Mouse (Mus musculus): ENCODE results near the gene Cgref1.

Cgref1 gene

GRCm38 (mm10) chr5:30916841-30917240 is 28.6 kb downstream of the Cgref1 start:
- DNase-seq, result peak in 1 of 2 experiments; percentile 42

GRCm38 (mm10) chr5:30915974-30916433 is 29.4 kb downstream of the Cgref1 start:
- peak; percentile 92 to 96 for DNase-seq

GRCm38 (mm10) chr5:30915456-30915855 is 29.9 kb downstream of the Cgref1 start:
- DNase-seq, result no peak

GRCm38 (mm10) chr5:30914849-30915248 is 30.5 kb downstream of the Cgref1 start:
- DNase-seq, result no peak

GRCm38 (mm10) chr5:30914101-30914635 is 31.2 kb downstream of the Cgref1 start:
- DNase-seq, result no peak

- peak; percentile 63 to 82 for DNase-seq
These were observed 32.1 kb downstream of the Cgref1 start, which contains the start of gene Emilin1 for GRCm38 (mm10) chr5:30913060-30913841. Gene Emilin1, plus strand, starts transcription at chr5:30913402.

- DNase-seq, result no peak
These were observed 33.2 kb downstream of the Cgref1 start for GRCm38 (mm10) chr5:30912156-30912555.

- no peak for DNase-seq
These were observed 34.9 kb downstream of the Cgref1 start for GRCm38 (mm10) chr5:30910481-30910880.

GRCm38 (mm10) chr5:30909863-30910262 is 35.5 kb downstream of the Cgref1 start:
- DNase-seq, result no peak

GRCm38 (mm10) chr5:30909300-30909659 is 36.1 kb downstream of the Cgref1 start:
- peak; percentile 85 to 87 for DNase-seq

GRCm38 (mm10) chr5:30908426-30909299 is 36.7 kb downstream of the Cgref1 start:
- DNase-seq, result peak; percentile 30 to 65

- peak; percentile 98 to 99 for DNase-seq
These were observed 37.9 kb downstream of the Cgref1 start, which contains the start of gene Ost4 for GRCm38 (mm10) chr5:30907413-30908059. Gene Ost4, minus strand, starts transcription at chr5:30907788.

GRCm38 (mm10) chr5:30901860-30902259 is 43.5 kb downstream of the Cgref1 start:
- no peak for DNase-seq

GRCm38 (mm10) chr5:30890375-30890774 is 55.0 kb downstream of the Cgref1 start:
- no peak for DNase-seq

GRCm38 (mm10) chr5:30889088-30889754 is 56.2 kb downstream of the Cgref1 start:
- no peak for DNase-seq

GRCm38 (mm10) chr5:30888337-30889087 is 56.9 kb downstream of the Cgref1 start, which contains the start of gene Agbl5:
Gene Agbl5, plus strand, starts transcription at chr5:30888694.
- DNase-seq, result peak; percentile 96 to 98

- DNase-seq, result peak; percentile 93 to 97
These were observed 57.5 kb downstream of the Cgref1 start for GRCm38 (mm10) chr5:30887858-30888336.

GRCm38 (mm10) chr5:30887331-30887761 is 58.0 kb downstream of the Cgref1 start:
- peak; percentile 70 to 88 for DNase-seq

- DNase-seq, result no peak
These were observed 58.7 kb downstream of the Cgref1 start for GRCm38 (mm10) chr5:30886731-30887130.

GRCm38 (mm10) chr5:30886209-30886608 is 59.2 kb downstream of the Cgref1 start:
- no peak for DNase-seq
